In the genomic region with DNA sequence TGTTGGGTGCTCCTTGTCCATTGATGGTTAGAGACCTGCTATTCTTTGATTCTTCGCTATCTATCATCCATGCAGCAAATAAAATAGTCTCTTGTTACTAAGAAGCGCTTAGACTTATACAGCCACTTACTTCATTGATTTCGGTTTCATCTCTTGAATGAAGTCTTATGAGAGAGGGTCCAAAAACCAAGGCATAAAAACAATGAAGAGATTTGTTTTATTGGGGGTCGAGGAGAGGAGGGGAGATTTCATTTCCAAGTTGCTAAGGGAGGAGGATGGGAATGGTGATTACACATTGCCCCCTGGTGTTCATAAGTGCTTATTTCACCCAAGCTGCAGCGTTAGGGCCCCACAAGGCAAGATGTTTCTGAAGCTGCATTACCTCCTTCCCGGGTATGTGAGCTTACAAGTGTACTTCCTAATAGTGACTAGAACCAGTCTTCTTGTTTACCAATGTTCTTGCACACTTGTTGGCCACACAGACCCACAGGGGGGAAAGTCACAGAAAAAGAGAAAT, we compare ENCODE assay signal across 8 mouse cellular contexts.
DNase-seq lines count a peak whose midpoint lies in the region; ATAC-seq lines count a peak whose summit lies in the region.

No protein-coding gene starts in this region.

- peaks cover 17% of the 10 kb centered on the region for H3K4me1 ChIP-seq in forebrain, embryonic 15.5 days
- peaks cover 16% of the 10 kb centered on the region for H3K4me1 ChIP-seq in midbrain, embryonic 13.5 days (replicated peaks)

- no peaks in the 10 kb centered on the region for H3K36me3 ChIP-seq in forebrain, embryonic 15.5 days
- no peaks in the 10 kb centered on the region for H3K36me3 ChIP-seq in midbrain, embryonic 13.5 days

- no peaks in the 10 kb centered on the region for H3K27me3 ChIP-seq in forebrain, embryonic 15.5 days
- 0 out of 2 replicates have a peak, but pooled peaks cover under 1% of the 10 kb centered on the region for H3K27me3 ChIP-seq in midbrain, embryonic 13.5 days

- peak; percentile 17; the same call in 1 of the 2 replicates for ATAC-seq in forebrain, embryonic 15.5 days (replicated peaks)
- peak; percentile 14; the same call in 1 of the 2 replicates for ATAC-seq in midbrain, embryonic 13.5 days
- no peak for ATAC-seq in activated CD4-positive, CD25-positive, alpha-beta regulatory T cell, adult 4 months

- intact Hi-C loops in gastrocnemius, postnatal 36 days (cut with DNase I): loop anchor here (5.0 kb wide), 1 partner anchor 1116 kb away; no protein-coding TSS in a partner anchor

- no peak overlapping the region for H3K4me2 ChIP-seq in forebrain, embryonic 15.5 days (replicated peaks)
- H3K4me2 ChIP-seq in midbrain, embryonic 13.5 days (replicated peaks): no peak overlapping the region

- H3K9me3 ChIP-seq in forebrain, embryonic 15.5 days: no peaks in the 10 kb centered on the region
- H3K9me3 ChIP-seq in midbrain, embryonic 13.5 days: no peaks in the 10 kb centered on the region

- H3K4me3 ChIP-seq in forebrain, embryonic 15.5 days: no peak overlapping the region
- H3K4me3 ChIP-seq in midbrain, embryonic 13.5 days (replicated peaks): no peak overlapping the region

- WGBS in forebrain, embryonic 15.5 days: 33% methylated on average over 6 of the region's 6 CpGs
- WGBS in midbrain, embryonic 13.5 days: 42% methylated on average over 6 of the region's 6 CpGs

- DNase-seq in gastrocnemius, adult 18-20 months (ENCODE audit: low spot score): peak; percentile 34
- no peak for DNase-seq in gastrocnemius, postnatal 36 days
- DNase-seq in 3T3-L1 (ENCODE audit: low read depth, low spot score): peak; percentile 74
- peak; percentile 70 for DNase-seq in brain, adult 2 months (ENCODE audit: low read depth, low spot score)
- DNase-seq in layer of hippocampus, adult 9-10 months (ENCODE audit: low spot score): peak; percentile 55

- H3K9ac ChIP-seq in forebrain, embryonic 15.5 days (replicated peaks): no peak overlapping the region
- H3K9ac ChIP-seq in midbrain, embryonic 13.5 days (replicated peaks): no peak overlapping the region

- H3K27ac ChIP-seq in forebrain, embryonic 15.5 days (replicated peaks): no peak overlapping the region
- no peak overlapping the region for H3K27ac ChIP-seq in midbrain, embryonic 13.5 days

Comparison
In these comparisons a context has a peak if more than half of its experiments do, and no peak if none do; other contexts are left out.
1. DNase-seq: peak in gastrocnemius, adult 18-20 months (single experiment), 3T3-L1 (single experiment), brain, adult 2 months (single experiment) and layer of hippocampus, adult 9-10 months (single experiment); none in gastrocnemius, postnatal 36 days (0 of 2).